Mouse (Mus musculus) effector memory CD4-positive, alpha-beta T cell, adult 7 months (primary cell): Measurements from ENCODE around the gene Sp2. TPM values are rescaled to one million over a fixed set of nuclear protein-coding genes. Genes with fewer than 3 reads are reported as not detected.

Experiments
- polyA plus RNA-seq: library from polyadenylated mRNA; unstranded; fragments of 100-300 nt; shearing (Covaris generic); gene quantifications from one replicate; pipeline ENCODE4 v1.2.1, GENCODE M21; 2017

The Sp2 gene
- 82.1 TPM for polyA plus RNA-seq

GRCm38 (mm10) chr11:96982859-96983258 lies at the start of gene Sp2:
Sp2 (minus strand) TSS chr11:96982959.

DNA sequence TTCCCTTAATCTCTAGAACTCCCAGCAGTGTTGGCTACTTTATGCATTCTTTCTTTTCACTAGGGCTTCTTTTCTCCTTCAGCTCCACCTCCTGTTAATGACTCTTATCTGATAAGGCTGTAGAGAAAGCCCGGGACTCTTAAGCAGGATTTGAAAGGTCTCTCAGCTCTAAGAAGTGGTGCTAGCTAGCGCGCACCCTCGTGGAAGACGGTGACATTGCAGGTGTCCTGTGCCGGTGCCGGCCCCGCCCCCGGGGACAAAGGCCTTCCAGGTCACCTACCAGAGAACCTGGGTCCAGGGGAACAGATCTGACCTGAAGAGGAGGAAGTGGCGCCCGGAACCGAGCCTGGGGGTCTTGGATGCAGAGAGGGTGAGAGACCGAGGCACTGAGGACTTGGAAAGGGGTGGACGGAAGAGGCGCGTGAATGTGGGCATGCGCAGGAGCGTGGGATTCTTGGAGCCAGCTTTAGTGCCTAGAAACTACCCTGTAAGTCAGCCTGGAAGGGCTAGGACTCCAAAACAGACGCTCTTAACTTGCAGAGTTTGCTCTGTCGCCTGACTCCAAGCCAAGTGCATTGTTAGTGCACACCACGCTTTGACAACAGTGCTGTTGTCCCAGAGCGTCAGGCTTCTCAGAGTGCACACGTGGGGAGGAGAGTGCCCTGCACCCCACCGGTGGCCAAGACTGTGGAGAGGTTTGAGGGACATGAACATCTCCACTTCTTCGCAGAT lies 47.1 kb upstream of the Sp2 start, which contains the start of gene Scrn2:
Gene Scrn2, plus strand, starts transcription at position 253 of the 732 bp plus-strand sequence.

GRCm38 (mm10) chr11:97013121-97013670 lies 30.4 kb upstream of the Sp2 start, which contains the start of gene Sp6:
Sp6 (plus strand) TSS chr11:97013394.

DNA sequence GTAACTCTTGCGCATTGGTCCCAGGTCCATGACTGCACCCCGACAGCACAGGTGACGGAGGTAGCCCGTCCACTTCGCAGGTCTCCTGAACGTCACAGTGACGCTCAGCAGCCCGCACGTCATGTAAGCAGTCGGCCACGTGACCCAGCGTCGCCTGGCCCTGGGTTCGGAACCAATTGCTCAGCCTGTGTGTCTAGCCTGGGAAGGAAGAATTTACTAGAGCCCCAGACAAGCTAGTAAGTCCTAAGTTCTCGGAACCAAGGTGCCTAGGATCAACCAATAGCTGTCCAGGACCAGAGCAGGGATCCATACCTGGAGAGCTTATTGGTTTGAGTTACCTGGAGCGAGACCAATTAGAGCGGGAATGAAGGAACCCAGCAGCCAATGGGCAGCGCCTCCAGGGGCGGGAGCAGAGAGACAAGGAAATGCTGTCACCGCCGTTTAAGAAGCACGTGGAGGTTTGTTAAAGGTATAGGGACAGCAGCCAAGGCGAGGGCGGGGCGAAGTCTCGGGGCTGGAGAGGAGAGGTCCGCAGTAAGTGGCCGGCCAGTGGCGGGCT lies 38.9 kb downstream of the Sp2 start, which contains the start of gene Pnpo:
Gene Pnpo, minus strand, starts transcription at position 241 of the 559 bp plus-strand sequence.

DNA sequence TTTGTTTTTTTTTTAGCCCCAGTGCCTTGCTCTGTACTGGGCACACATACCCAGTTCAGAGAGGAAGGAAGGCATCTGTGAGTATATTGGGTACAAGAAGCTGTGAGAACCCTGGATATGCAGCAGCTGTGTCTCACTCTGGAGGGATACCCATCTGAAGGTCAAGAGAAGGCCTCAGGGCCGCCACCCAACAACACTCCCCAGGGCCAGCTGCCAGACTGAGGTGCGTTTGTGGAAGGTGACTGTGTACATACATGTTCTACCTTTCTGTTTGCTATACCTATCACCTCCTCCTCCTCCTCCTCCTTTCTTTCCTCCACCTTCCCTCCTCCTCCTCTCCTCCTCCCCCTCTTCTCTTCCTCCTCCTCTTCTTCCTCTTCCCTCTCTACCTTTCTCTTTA lies 54.7 kb downstream of the Sp2 start, which contains the start of gene Prr15l:
Gene Prr15l, plus strand, starts transcription at position 17 of the 400 bp plus-strand sequence.

DNA sequence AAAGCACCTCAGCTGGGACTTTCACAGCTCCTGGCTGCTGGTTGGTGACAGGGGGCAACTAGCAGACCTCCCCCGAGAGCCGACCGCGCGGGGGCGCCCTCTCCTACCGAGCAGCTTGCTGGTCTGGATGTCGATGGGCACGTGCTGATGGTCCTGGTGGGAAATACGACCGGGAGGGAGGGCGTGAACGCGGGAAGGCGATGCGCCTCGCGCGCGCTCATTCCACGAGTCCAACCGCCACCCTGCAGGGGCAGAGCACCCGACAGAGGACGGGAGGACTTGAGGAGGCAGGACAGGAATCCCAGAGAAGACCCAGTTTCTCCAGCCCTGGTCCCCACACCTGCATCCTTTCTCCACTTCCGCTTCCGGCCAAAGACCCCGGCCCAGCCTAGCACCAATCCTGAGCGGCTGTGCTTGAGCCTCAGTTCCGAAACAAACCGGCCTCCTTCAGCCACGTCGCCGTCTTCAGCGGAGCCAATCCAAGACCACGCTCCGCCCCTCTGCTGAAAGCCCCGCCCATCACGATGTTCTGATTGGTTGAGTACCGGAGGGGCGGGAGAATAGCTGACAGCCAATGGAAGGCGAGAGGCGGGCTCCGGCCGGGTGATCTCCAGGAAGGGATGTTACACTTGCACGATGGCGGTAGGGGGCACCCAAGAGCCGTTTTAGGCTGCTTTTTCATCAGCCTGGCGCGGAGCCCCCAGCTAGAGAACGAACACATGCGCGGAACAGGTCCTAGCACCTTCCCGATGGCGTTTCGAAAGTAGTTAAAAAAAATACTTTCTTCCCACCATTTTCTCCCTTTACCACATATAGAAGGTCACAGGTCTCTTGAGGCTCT lies 66.5 kb downstream of the Sp2 start, which contains the start of gene Cdk5rap3:
Gene Cdk5rap3, minus strand, starts transcription at position 453 of the 841 bp plus-strand sequence.

Other genes starting within 250 kb of the Sp2 start
- 18.2 TPM for gene Snx11, start 205.4 kb downstream of the Sp2 start, polyA plus RNA-seq
- gene Cbx1, start 193.8 kb downstream of the Sp2 start, polyA plus RNA-seq = 16.3 TPM
- 56.1 TPM for gene Nfe2l1, start 153.0 kb downstream of the Sp2 start, polyA plus RNA-seq
- not detected for gene Copz2, start 133.1 kb downstream of the Sp2 start, polyA plus RNA-seq
- gene Cdk5rap3, start 66.5 kb downstream of the Sp2 start, polyA plus RNA-seq = 76.6 TPM
- gene Prr15l, start 54.9 kb downstream of the Sp2 start, polyA plus RNA-seq = 0.67 TPM
- gene Pnpo, start 39.0 kb downstream of the Sp2 start, polyA plus RNA-seq = 36.5 TPM
- 1.9 TPM for gene Sp6, start 30.4 kb upstream of the Sp2 start, polyA plus RNA-seq
- 4.8 TPM for gene Scrn2, start 47.0 kb upstream of the Sp2 start, polyA plus RNA-seq
- not detected for gene Lrrc46, start 58.4 kb upstream of the Sp2 start, polyA plus RNA-seq
- gene Mrpl10, start 58.6 kb upstream of the Sp2 start, polyA plus RNA-seq = 33.7 TPM
- gene Osbpl7, start 67.7 kb upstream of the Sp2 start, polyA plus RNA-seq = 21.9 TPM
- gene Tbx21, start 132.4 kb upstream of the Sp2 start, polyA plus RNA-seq = 278 TPM
- 7.9 TPM for gene Tbkbp1, start 168.5 kb upstream of the Sp2 start, polyA plus RNA-seq
- gene Kpnb1, start 204.9 kb upstream of the Sp2 start, polyA plus RNA-seq = 19.9 TPM